Mouse (Mus musculus) ovary, adult 18-20 months (tissue): Measurements from ENCODE around the gene Fam102b.

Source experiments
- DNase-seq: peaks from one replicate; pipeline ENCODE4 v3.0.0; 2022; ENCODE audit warnings: low spot score, mixed read lengths

Fam102b gene

GRCm38 (mm10) chr3:109027515-109027987, at the start of gene Fam102b:
Gene Fam102b, minus strand, starts transcription at chr3:109027607.
- peak; percentile 82 for DNase-seq

- no peak for DNase-seq
Measured at GRCm38 (mm10) chr3:109062989-109063388, 35.6 kb upstream of the Fam102b start.

- DNase-seq: no peak
Measured at GRCm38 (mm10) chr3:109062391-109062790, 35.0 kb upstream of the Fam102b start.

GRCm38 (mm10) chr3:109059903-109060302, 32.5 kb upstream of the Fam102b start:
- DNase-seq: no peak

- no peak for DNase-seq
Measured at GRCm38 (mm10) chr3:109051946-109052331, 24.5 kb upstream of the Fam102b start.

- DNase-seq: no peak
Measured at GRCm38 (mm10) chr3:109051056-109051945, 23.9 kb upstream of the Fam102b start.

- no peak for DNase-seq
Measured at GRCm38 (mm10) chr3:109047707-109048283, 20.4 kb upstream of the Fam102b start.

GRCm38 (mm10) chr3:109046428-109046827, 19.0 kb upstream of the Fam102b start:
- no peak for DNase-seq

- no peak for DNase-seq
Measured at GRCm38 (mm10) chr3:109043395-109043794, 16.0 kb upstream of the Fam102b start.

- no peak for DNase-seq
Measured at GRCm38 (mm10) chr3:109040908-109041307, 13.5 kb upstream of the Fam102b start.

GRCm38 (mm10) chr3:109034411-109034810, 7.0 kb upstream of the Fam102b start:
- DNase-seq: no peak

- no peak for DNase-seq
Measured at GRCm38 (mm10) chr3:109032306-109032705, 4.9 kb upstream of the Fam102b start.

- no peak for DNase-seq
Measured at GRCm38 (mm10) chr3:109031626-109032025, 4.2 kb upstream of the Fam102b start.

- DNase-seq: no peak
Measured at GRCm38 (mm10) chr3:109030817-109031216, 3.4 kb upstream of the Fam102b start.

GRCm38 (mm10) chr3:109029661-109030060, 2.3 kb upstream of the Fam102b start:
- no peak for DNase-seq

- DNase-seq: no peak
Measured at GRCm38 (mm10) chr3:109026991-109027470, 376 bp downstream of the Fam102b start.

- no peak for DNase-seq
Measured at GRCm38 (mm10) chr3:109026462-109026990, 881 bp downstream of the Fam102b start.

GRCm38 (mm10) chr3:109025579-109025978, 1.8 kb downstream of the Fam102b start:
- no peak for DNase-seq

GRCm38 (mm10) chr3:109023066-109023465, 4.3 kb downstream of the Fam102b start:
- no peak for DNase-seq

GRCm38 (mm10) chr3:109021720-109022516, 5.5 kb downstream of the Fam102b start:
- DNase-seq: no peak

- DNase-seq: no peak
Measured at GRCm38 (mm10) chr3:109018336-109018735, 9.1 kb downstream of the Fam102b start.

- no peak for DNase-seq
Measured at GRCm38 (mm10) chr3:109012595-109012994, 14.8 kb downstream of the Fam102b start.
